Mouse (Mus musculus) hindbrain, embryonic 11.5 days (tissue): Measurements from ENCODE around the gene Nynrin. TPM values are rescaled to one million over a fixed set of nuclear protein-coding genes. Genes with fewer than 3 reads are reported as not detected.

ENCODE experiments used
- ATAC-seq: fragments of 200-750 bp; cut with Nextera tagmentation; 2 replicates; pipeline ENCODE4 v1.8.0; 2017; ENCODE audit warnings: mild to moderate bottlenecking, moderate TSS enrichment, moderate library complexity; ENCODE audit not compliant: low FRiP score
- DNase-seq: peaks from one replicate; pipeline ENCODE4 v3.0.0-alpha.2; 2015; ENCODE audit warnings: low spot score
- H3K27ac ChIP-seq: fragments of 300-500 bp; sonication (generic); 2 replicates; pipeline ENCODE4 v1.5.1; 2014; ENCODE audit warnings: mild to moderate bottlenecking, low read depth, low read length
- H3K27me3 ChIP-seq: fragments of 300-500 bp; sonication (generic); 2 replicates; pipeline ENCODE4 v1.6.1; 2014; ENCODE audit warnings: mild to moderate bottlenecking, low read length, moderate library complexity, mixed read lengths; ENCODE audit not compliant: control insufficient read depth, insufficient read depth
- H3K36me3 ChIP-seq: fragments of 300-500 bp; sonication (generic); 2 replicates; pipeline ENCODE4 v1.6.1; 2014; ENCODE audit warnings: mild to moderate bottlenecking, low read length, moderate library complexity, mixed read lengths; ENCODE audit not compliant: control insufficient read depth, insufficient read depth
- H3K4me1 ChIP-seq: fragments of 300-500 bp; sonication (generic); replicated peaks from 2 replicates; pipeline ENCODE4 v1.6.1; 2014; ENCODE audit warnings: low read length, mixed read lengths; ENCODE audit not compliant: control insufficient read depth, insufficient read depth
- H3K4me2 ChIP-seq: fragments of 300-500 bp; sonication (generic); replicated peaks from 2 replicates; pipeline ENCODE4 v1.6.1; 2014; ENCODE audit warnings: mild to moderate bottlenecking, low read depth, low read length
- H3K4me3 ChIP-seq: fragments of 300-500 bp; sonication (generic); 2 replicates; pipeline ENCODE4 v1.5.1; 2014; ENCODE audit warnings: low read depth, low read length
- H3K9ac ChIP-seq: fragments of 300-500 bp; sonication (generic); 2 replicates; pipeline ENCODE4 v1.6.1; 2014; ENCODE audit warnings: low read depth, low read length
- H3K9me3 ChIP-seq: fragments of 300-500 bp; sonication (generic); 2 replicates; pipeline ENCODE4 v1.6.1; 2016; ENCODE audit warnings: low read length; ENCODE audit not compliant: control insufficient read depth
- WGBS: fragments of 180-500 bp; shearing (Covaris S2); extraction: QIAGEN DNeasy Blood & Tissue Kit; methylation state at CpG from one replicate; pipeline ENCODE4 v1.1.7; 2014; 5-methylcytosine and 5-hydroxymethylcytosine counted together
- polyA plus RNA-seq: library from polyadenylated mRNA; unstranded; fragments of >200 nt; fragmentation: Nextera tagmentation; extraction: Ambion mirVana; gene quantifications from 2 replicates; pipeline ENCODE4 v1.2.1, GENCODE M21; 2014

The Nynrin gene
- polyA plus RNA-seq, 1 experiment from 2014 or later: 8.3 TPM

GRCm38 (mm10) chr14:55922475-55923232 lies 68.8 kb downstream of the Nynrin start:
- H3K9me3 ChIP-seq: no peaks in the 10 kb centered on the region
- ATAC-seq (no peak), DNase-seq (no peak)
- no peak overlapping the region for H3K27ac ChIP-seq
- WGBS: 78% methylated on average over 7 of the region's 7 CpGs
- H3K4me2 ChIP-seq: no peak overlapping the region
- H3K4me3 ChIP-seq: no peak overlapping the region
- no peaks in the 10 kb centered on the region for H3K27me3 ChIP-seq
- no peak overlapping the region for H3K9ac ChIP-seq
- no peaks in the 10 kb centered on the region for H3K36me3 ChIP-seq
- H3K4me1 ChIP-seq: no peaks in the 10 kb centered on the region

Other genes with a start within 250 kb of the Nynrin start
- gene Rec8, start 236.0 kb upstream of the Nynrin start, polyA plus RNA-seq: 8.2 and 8.8 TPM in 2 replicates
- 71.2 and 73.1 TPM in 2 replicates for gene Ipo4, start 218.1 kb upstream of the Nynrin start, polyA plus RNA-seq
- gene Gm49378, start 216.1 kb upstream of the Nynrin start, polyA plus RNA-seq: 1.7 and 4.0 TPM in 2 replicates
- 60.2 and 61.9 TPM in 2 replicates for gene Tm9sf1, start 210.2 kb upstream of the Nynrin start, polyA plus RNA-seq
- gene Tssk4, start 203.8 kb upstream of the Nynrin start, polyA plus RNA-seq: 0.38 and 0.48 TPM in 2 replicates
- gene Mdp1, start 193.5 kb upstream of the Nynrin start, polyA plus RNA-seq: 67.7 and 70.2 TPM in 2 replicates
- gene Gmpr2, start 182.1 kb upstream of the Nynrin start, polyA plus RNA-seq: 54.6 and 58.8 TPM in 2 replicates
- 596 and 597 TPM in 2 replicates for gene Nedd8, start 181.9 kb upstream of the Nynrin start, polyA plus RNA-seq
- gene Tinf2, start 172.2 kb upstream of the Nynrin start, polyA plus RNA-seq: 52.7 and 63.1 TPM in 2 replicates
- 0.36 and 0.49 TPM in 2 replicates for gene Tgm1, start 140.1 kb upstream of the Nynrin start, polyA plus RNA-seq
- 25.3 and 27.4 TPM in 2 replicates for gene Rabggta, start 131.7 kb upstream of the Nynrin start, polyA plus RNA-seq
- 68.6 and 72.1 TPM in 2 replicates for gene Dhrs1, start 108.3 kb upstream of the Nynrin start, polyA plus RNA-seq
- 47.0 and 47.6 TPM in 2 replicates for gene Nop9, start 108.3 kb upstream of the Nynrin start, polyA plus RNA-seq
- 0.33 TPM in 1 of 2 replicates, not detected in the other for gene Cideb, start 95.6 kb upstream of the Nynrin start, polyA plus RNA-seq
- 0.28 and 0.62 TPM in 2 replicates for gene Ltb4r2, start 92.6 kb upstream of the Nynrin start, polyA plus RNA-seq
- gene Ltb4r1, start 88.0 kb upstream of the Nynrin start, polyA plus RNA-seq: 0.14 TPM in 1 of 2 replicates, not detected in the other
- 6.6 and 7.6 TPM in 2 replicates for gene Adcy4, start 69.9 kb upstream of the Nynrin start, polyA plus RNA-seq
- 11.0 and 12.9 TPM in 2 replicates for gene Ripk3, start 65.1 kb upstream of the Nynrin start, polyA plus RNA-seq
- gene Nfatc4, start 30.9 kb upstream of the Nynrin start, polyA plus RNA-seq: 19.5 and 25.5 TPM in 2 replicates
- gene Cbln3, start 30.4 kb downstream of the Nynrin start, polyA plus RNA-seq: 0.17 and 0.31 TPM in 2 replicates
- gene Khnyn, start 30.9 kb downstream of the Nynrin start, polyA plus RNA-seq: 7.8 and 9.3 TPM in 2 replicates
- gene Sdr39u1, start 46.3 kb downstream of the Nynrin start, polyA plus RNA-seq: 39.7 and 41.9 TPM in 2 replicates
- gene Cma1, start 90.7 kb downstream of the Nynrin start, polyA plus RNA-seq: not detected in 2 replicates
- not detected in 2 replicates for gene Cma2, start 97.0 kb downstream of the Nynrin start, polyA plus RNA-seq
- not detected in 2 replicates for gene Mcpt1, start 164.0 kb downstream of the Nynrin start, polyA plus RNA-seq
- gene Mcpt9, start 176.5 kb downstream of the Nynrin start, polyA plus RNA-seq: not detected in 2 replicates
- gene Mcpt2, start 188.0 kb downstream of the Nynrin start, polyA plus RNA-seq: not detected in 2 replicates
- gene Mcpt4, start 208.3 kb downstream of the Nynrin start, polyA plus RNA-seq: not detected in 2 replicates
- gene Mcpt8, start 231.3 kb downstream of the Nynrin start, polyA plus RNA-seq: not detected in 2 replicates
- 0.31 TPM in 1 of 2 replicates, not detected in the other for gene Ctsg, start 248.6 kb downstream of the Nynrin start, polyA plus RNA-seq